ENCODE assay signal across 9 mouse cellular contexts in the genomic region with DNA sequence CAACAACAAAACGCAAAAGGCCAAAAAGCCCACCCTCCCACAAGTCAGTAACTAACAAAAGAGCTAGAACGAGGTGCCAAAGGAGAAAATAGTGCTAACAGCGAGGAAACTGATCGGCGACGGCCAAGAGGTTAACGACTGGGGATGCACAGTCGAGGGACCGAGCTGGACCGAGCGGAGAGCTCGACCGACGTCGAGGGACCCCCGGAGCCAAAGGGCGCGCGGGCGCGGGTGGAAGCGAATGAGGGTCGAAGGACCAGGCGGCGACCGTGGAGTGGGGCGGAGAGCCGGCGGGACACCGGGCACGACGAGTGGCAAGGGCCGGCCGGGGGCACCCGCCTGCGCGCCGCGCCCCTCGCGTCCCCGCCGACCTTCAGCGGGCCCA. TPM values are rescaled to one million over a fixed set of nuclear protein-coding genes. Genes with fewer than 3 reads are reported as not detected.
A peak's percentile ranks its signal among the peaks of the same experiment; 100 is the strongest.
DNase-seq lines count a peak whose midpoint lies in the region; ATAC-seq and TF ChIP-seq lines count a peak whose summit lies in the region.
"Had no signal": no experiment of that assay in that cellular context is flagged by ENCODE, and none has a peak within 500 bp of the region (broad histone marks: within the 10 kb centered on the region; RNA-seq: fewer than 3 reads in every experiment).

No protein-coding gene starts in this region.

- peak overlapping the region; percentile 89 for H3K9ac ChIP-seq in heart, embryonic 11.5 days (ENCODE audit: low read depth, low read length)
- H3K9ac ChIP-seq in forebrain, embryonic 12.5 days, result peak overlapping the region; percentile 88
- H3K9ac ChIP-seq in liver, embryonic 12.5 days, result peak overlapping the region; percentile 66
- H3K9ac ChIP-seq in stomach, embryonic 16.5 days (ENCODE audit: low read length), result peak overlapping the region; percentile 96

- H3K9me3 ChIP-seq in heart, embryonic 11.5 days (replicated peaks; ENCODE audit: control insufficient read depth, low read length), result no peaks in the 10 kb centered on the region
- H3K9me3 ChIP-seq in E14TG2a.4 (ENCODE audit: low read length), result no peaks in the 10 kb centered on the region
- no peaks in the 10 kb centered on the region for H3K9me3 ChIP-seq in forebrain, embryonic 12.5 days
- H3K9me3 ChIP-seq in liver, embryonic 12.5 days (replicated peaks), result no peaks in the 10 kb centered on the region
- H3K9me3 ChIP-seq in stomach, embryonic 16.5 days (replicated peaks; ENCODE audit: control insufficient read depth, low read length), result no peaks in the 10 kb centered on the region

- peak overlapping the region; percentile 87 for H3K4me3 ChIP-seq in heart, embryonic 11.5 days (ENCODE audit: low read depth, low read length)
- H3K4me3 ChIP-seq in E14TG2a.4 (replicated peaks; ENCODE audit: low read length), result peak overlapping the region; percentile 96
- peak overlapping the region; percentile 92 for H3K4me3 ChIP-seq in forebrain, embryonic 12.5 days (replicated peaks)
- peak overlapping the region; percentile 67 for H3K4me3 ChIP-seq in liver, embryonic 12.5 days
- H3K4me3 ChIP-seq in stomach, embryonic 16.5 days (replicated peaks; ENCODE audit: low read length), result peak overlapping the region; percentile 87

- no peaks in the 10 kb centered on the region for H3K36me3 ChIP-seq in heart, embryonic 11.5 days (ENCODE audit: control insufficient read depth, insufficient read depth, low read length)
- no peaks in the 10 kb centered on the region for H3K36me3 ChIP-seq in E14TG2a.4 (ENCODE audit: insufficient read depth, low read length)
- H3K36me3 ChIP-seq in forebrain, embryonic 12.5 days (replicated peaks), result no peaks in the 10 kb centered on the region
- H3K36me3 ChIP-seq in liver, embryonic 12.5 days, result no peaks in the 10 kb centered on the region
- H3K36me3 ChIP-seq in stomach, embryonic 16.5 days (ENCODE audit: control insufficient read depth, insufficient read depth, low read length), result no peaks in the 10 kb centered on the region

- H3K4me2 ChIP-seq in heart, embryonic 11.5 days, result peak overlapping the region; percentile 62
- H3K4me2 ChIP-seq in forebrain, embryonic 12.5 days, result peak overlapping the region; percentile 67
- H3K4me2 ChIP-seq in liver, embryonic 12.5 days, result peak overlapping the region; percentile 82
- H3K4me2 ChIP-seq in stomach, embryonic 16.5 days (ENCODE audit: low read depth, low read length), result peak overlapping the region; percentile 70

- no peaks in the 10 kb centered on the region for H3K27me3 ChIP-seq in heart, embryonic 11.5 days (ENCODE audit: control insufficient read depth, insufficient read depth, low read length)
- H3K27me3 ChIP-seq in E14TG2a.4 (ENCODE audit: insufficient read depth, low read length), result peaks cover 33% of the 10 kb centered on the region
- no peaks in the 10 kb centered on the region for H3K27me3 ChIP-seq in forebrain, embryonic 12.5 days
- peaks cover 46% of the 10 kb centered on the region for H3K27me3 ChIP-seq in liver, embryonic 12.5 days (replicated peaks)
- H3K27me3 ChIP-seq in stomach, embryonic 16.5 days (ENCODE audit: control insufficient read depth, insufficient read depth, low read length), result no peaks in the 10 kb centered on the region

- TF ChIP-seq CTCF in E14TG2a.4 (conservative IDR thresholded peaks at IDR 0.05; ENCODE audit: low read length), result no peak

- WGBS in heart, embryonic 11.5 days (ENCODE audit: insufficient replicate concordance), result 1% methylated on average over 31 of the region's 44 CpGs
- WGBS in forebrain, embryonic 12.5 days, result 0% methylated on average over 29 of the region's 44 CpGs
- WGBS in liver, embryonic 12.5 days (ENCODE audit: insufficient replicate concordance), result under 1% methylated on average over 44 of the region's 44 CpGs
- under 1% methylated on average over 44 of the region's 44 CpGs for WGBS in stomach, embryonic 16.5 days

- no peak for DNase-seq in heart, adult 9 months (ENCODE audit: low spot score in 2 of 2)
- DNase-seq in ovary, postnatal 10 days (ENCODE audit: low spot score), result no peak
- no peak for DNase-seq in left cerebral cortex, adult 18-20 months (ENCODE audit: low spot score in 2 of 2)

- ATAC-seq in heart, embryonic 11.5 days (replicated peaks; ENCODE audit: insufficient number of reproducible peaks, low FRiP score, low TSS enrichment), result peak; percentile 37; the same call in 1 of the 2 replicates
- ATAC-seq in forebrain, embryonic 12.5 days (ENCODE audit: low FRiP score), result no peak; the same call in 1 of the 2 replicates
- peak; percentile 35 for ATAC-seq in liver, embryonic 12.5 days
- ATAC-seq in stomach, embryonic 16.5 days (ENCODE audit: insufficient read depth, low FRiP score), result no peak

- peak overlapping the region; percentile 86 for H3K27ac ChIP-seq in heart, embryonic 11.5 days (ENCODE audit: low read depth, low read length)
- peak overlapping the region; percentile 83 for H3K27ac ChIP-seq in forebrain, embryonic 12.5 days
- H3K27ac ChIP-seq in liver, embryonic 12.5 days, result peak overlapping the region; percentile 40; the same call in 1 of the 2 replicates
- H3K27ac ChIP-seq in stomach, embryonic 16.5 days (ENCODE audit: low read length), result peak overlapping the region; percentile 70

- peaks cover 3% of the 10 kb centered on the region; the same call in 1 of the 2 replicates for H3K4me1 ChIP-seq in heart, embryonic 11.5 days (ENCODE audit: control insufficient read depth, insufficient read depth, low read length)
- H3K4me1 ChIP-seq in E14TG2a.4 (replicated peaks; ENCODE audit: low read depth, low read length), result peaks cover 5% of the 10 kb centered on the region; the same call in 1 of the 2 replicates
- peaks cover 10% of the 10 kb centered on the region for H3K4me1 ChIP-seq in forebrain, embryonic 12.5 days
- no peaks in the 10 kb centered on the region for H3K4me1 ChIP-seq in liver, embryonic 12.5 days
- peaks cover 7% of the 10 kb centered on the region for H3K4me1 ChIP-seq in stomach, embryonic 16.5 days (ENCODE audit: control insufficient read depth, insufficient read depth, low read length)

RNA-seq across cellular contexts. Expression of a gene that starts 0.6 kb away (rescaled TPM):
- 25.0 and 25.2 TPM in 2 replicates for polyA plus RNA-seq in heart, embryonic 11.5 days (2014; fragmentation: Nextera tagmentation; extraction: Ambion mirVana)
- 39.0 and 43.9 TPM in 2 replicates for polyA plus RNA-seq in forebrain, embryonic 12.5 days (2016; fragmentation: Nextera tagmentation; extraction: Ambion mirVana)
- 7.8 and 8.6 TPM in 2 replicates for polyA plus RNA-seq in liver, embryonic 12.5 days (2016; fragmentation: Nextera tagmentation; extraction: Ambion mirVana)
- 33.4 and 36.5 TPM in 2 replicates for polyA plus RNA-seq in stomach, embryonic 16.5 days (2015; fragmentation: Nextera tagmentation; extraction: Ambion mirVana)
- total RNA-seq in left cerebral cortex, adult 18-20 months (2021), result 10 to 100 TPM; 25.8 to 28.4 TPM
- total RNA-seq: MEL had no signal

Comparison
In these comparisons a context has a peak if more than half of its experiments do, and no peak if none do; other contexts are left out.
1. ATAC-seq: peak in heart, embryonic 11.5 days (single experiment) and liver, embryonic 12.5 days (single experiment); none in forebrain, embryonic 12.5 days (single experiment) and stomach, embryonic 16.5 days (single experiment).
2. Peak in every context shown above with its lines, with median percentiles within 50 percentile points of each other: H3K27ac ChIP-seq, H3K4me2 ChIP-seq, H3K4me3 ChIP-seq and H3K9ac ChIP-seq.